In genomic region chr8:111034276-111034675, GRCm38 (mm10) we compare ENCODE assay signal across 7 mouse cellular contexts. TPM values are rescaled to one million over a fixed set of nuclear protein-coding genes. Genes with fewer than 3 reads are reported as not detected.
DNase-seq lines count a peak whose midpoint lies in the region; ATAC-seq and TF ChIP-seq lines count a peak whose summit lies in the region.

No protein-coding gene starts in this region.

- no peak overlapping the region for H3K27ac ChIP-seq in thymus, adult 2 months (ENCODE audit: control insufficient read depth, insufficient read depth, low read length)
- peak overlapping the region; percentile 99 for H3K27ac ChIP-seq in hindbrain, embryonic 10.5 days
- peak overlapping the region; percentile 91 for H3K27ac ChIP-seq in liver, embryonic 12.5 days
- H3K27ac ChIP-seq in neural tube, embryonic 14.5 days (ENCODE audit: low read depth, low read length) = peak overlapping the region; percentile 85

- no peak for TF ChIP-seq POLR2A in thymus, adult 2 months (IDR thresholded peaks at IDR 0.05; ENCODE audit: control insufficient read depth, extremely low read depth, insufficient read depth, low read length, poor library complexity)

- peak; percentile 42 for ATAC-seq in liver, embryonic 12.5 days
- ATAC-seq in neural tube, embryonic 14.5 days (ENCODE audit: low read depth) = peak; percentile 16; the same call in 1 of the 2 replicates

- no peaks in the 10 kb centered on the region for H3K9me3 ChIP-seq in hindbrain, embryonic 10.5 days
- no peaks in the 10 kb centered on the region for H3K9me3 ChIP-seq in liver, embryonic 12.5 days (replicated peaks)
- H3K9me3 ChIP-seq in neural tube, embryonic 14.5 days (ENCODE audit: control insufficient read depth, low read length) = no peaks in the 10 kb centered on the region

- H3K4me1 ChIP-seq in thymus, adult 2 months (replicated peaks; ENCODE audit: control insufficient read depth, insufficient read depth, low read length) = peaks cover 10% of the 10 kb centered on the region
- H3K4me1 ChIP-seq in hindbrain, embryonic 10.5 days (replicated peaks) = peaks cover 20% of the 10 kb centered on the region
- H3K4me1 ChIP-seq in liver, embryonic 12.5 days = peaks cover 37% of the 10 kb centered on the region
- peaks cover 14% of the 10 kb centered on the region for H3K4me1 ChIP-seq in neural tube, embryonic 14.5 days (ENCODE audit: control insufficient read depth, insufficient read depth, low read length)

- peak overlapping the region; percentile 95 for H3K9ac ChIP-seq in liver, embryonic 12.5 days
- H3K9ac ChIP-seq in neural tube, embryonic 14.5 days (replicated peaks; ENCODE audit: low read depth, low read length) = peak overlapping the region; percentile 74

- H3K4me3 ChIP-seq in thymus, adult 2 months (ENCODE audit: control insufficient read depth, insufficient read depth, low read length) = peak overlapping the region; percentile 67
- H3K4me3 ChIP-seq in hindbrain, embryonic 10.5 days = peak overlapping the region; percentile 86
- peak overlapping the region; percentile 86 for H3K4me3 ChIP-seq in liver, embryonic 12.5 days
- peak overlapping the region; percentile 73 for H3K4me3 ChIP-seq in neural tube, embryonic 14.5 days (ENCODE audit: low read depth, low read length)

- WGBS in thymus, adult 2 months = 29% methylated on average over 12 of the region's 12 CpGs
- 27% methylated on average over 12 of the region's 12 CpGs for WGBS in hindbrain, embryonic 10.5 days
- 9% methylated on average over 12 of the region's 12 CpGs for WGBS in liver, embryonic 12.5 days (ENCODE audit: insufficient replicate concordance)
- 19% methylated on average over 12 of the region's 12 CpGs for WGBS in neural tube, embryonic 14.5 days

- H3K4me2 ChIP-seq in liver, embryonic 12.5 days = peak overlapping the region; percentile 79
- H3K4me2 ChIP-seq in neural tube, embryonic 14.5 days (ENCODE audit: low read depth, low read length) = peak overlapping the region; percentile 73

- peaks cover 9% of the 10 kb centered on the region for H3K36me3 ChIP-seq in thymus, adult 2 months (ENCODE audit: control insufficient read depth, insufficient read depth, low read length)
- H3K36me3 ChIP-seq in hindbrain, embryonic 10.5 days = peaks cover 40% of the 10 kb centered on the region
- H3K36me3 ChIP-seq in liver, embryonic 12.5 days = peaks cover 39% of the 10 kb centered on the region
- peaks cover 23% of the 10 kb centered on the region for H3K36me3 ChIP-seq in neural tube, embryonic 14.5 days (ENCODE audit: control insufficient read depth, insufficient read depth, low read length)

- H3K27me3 ChIP-seq in thymus, adult 2 months (ENCODE audit: control insufficient read depth, insufficient read depth, low read length) = no peaks in the 10 kb centered on the region
- H3K27me3 ChIP-seq in hindbrain, embryonic 10.5 days (ENCODE audit: insufficient read depth, poor library complexity, severe bottlenecking) = peaks cover 12% of the 10 kb centered on the region
- H3K27me3 ChIP-seq in liver, embryonic 12.5 days (replicated peaks) = peaks cover 7% of the 10 kb centered on the region; the same call in 1 of the 2 replicates
- no peaks in the 10 kb centered on the region for H3K27me3 ChIP-seq in neural tube, embryonic 14.5 days (ENCODE audit: control insufficient read depth, insufficient read depth, low read length)

- peak; percentile 22 for DNase-seq in thymus, adult 2 months
- DNase-seq in thymus, postnatal 36 days = no peak
- peak; percentile 38 to 45 for DNase-seq in cerebellum, postnatal 36 days
- DNase-seq in hindbrain, embryonic 10.5 days (ENCODE audit: low spot score) = no peak
- no peak for DNase-seq in right cerebral cortex, adult 2 months (ENCODE audit: low spot score in 2 of 2)

- no peak for TF ChIP-seq CTCF in thymus, adult 2 months (IDR thresholded peaks at IDR 0.05; ENCODE audit: borderline replicate concordance, control insufficient read depth, extremely low read depth, insufficient read depth, low read length, poor library complexity)

RNA-seq across cellular contexts. Expression of gene Aars, which starts 1.3 kb away (rescaled TPM):
- polyA plus RNA-seq in thymus, adult 2 months (2012; rRNA removed) = 27.4 and 29.5 TPM in 2 replicates
- 76.2 TPM in 2 replicates for polyA plus RNA-seq in hindbrain, embryonic 10.5 days (2016; fragmentation: Nextera tagmentation; extraction: Ambion mirVana)
- polyA plus RNA-seq in liver, embryonic 12.5 days (2016; fragmentation: Nextera tagmentation; extraction: Ambion mirVana) = 82.8 and 84.2 TPM in 2 replicates
- polyA plus RNA-seq in neural tube, embryonic 14.5 days (2014; fragmentation: Nextera tagmentation; extraction: Ambion mirVana) = 76.4 and 93.5 TPM in 2 replicates

RNA-seq across cellular contexts. Expression of gene Ddx19b, which starts 2.7 kb away (rescaled TPM):
- 7.1 and 7.4 TPM in 2 replicates for polyA plus RNA-seq in thymus, adult 2 months (2012; rRNA removed)
- polyA plus RNA-seq in hindbrain, embryonic 10.5 days (2016; fragmentation: Nextera tagmentation; extraction: Ambion mirVana) = 8.0 and 10.7 TPM in 2 replicates
- polyA plus RNA-seq in liver, embryonic 12.5 days (2016; fragmentation: Nextera tagmentation; extraction: Ambion mirVana) = 4.5 and 4.9 TPM in 2 replicates
- 6.3 and 7.6 TPM in 2 replicates for polyA plus RNA-seq in neural tube, embryonic 14.5 days (2014; fragmentation: Nextera tagmentation; extraction: Ambion mirVana)

RNA-seq across cellular contexts. Expression of gene Exosc6, which starts 21.9 kb away (rescaled TPM):
- polyA plus RNA-seq in thymus, adult 2 months (2012; rRNA removed) = 38.7 and 68.8 TPM in 2 replicates
- 17.0 and 17.4 TPM in 2 replicates for polyA plus RNA-seq in hindbrain, embryonic 10.5 days (2016; fragmentation: Nextera tagmentation; extraction: Ambion mirVana)
- 23.2 and 25.6 TPM in 2 replicates for polyA plus RNA-seq in liver, embryonic 12.5 days (2016; fragmentation: Nextera tagmentation; extraction: Ambion mirVana)
- polyA plus RNA-seq in neural tube, embryonic 14.5 days (2014; fragmentation: Nextera tagmentation; extraction: Ambion mirVana) = not detected in 2 replicates

RNA-seq across cellular contexts. Expression of gene Ddx19a, which starts 36.7 kb away (rescaled TPM):
- polyA plus RNA-seq in thymus, adult 2 months (2012; rRNA removed) = 48.4 and 51.2 TPM in 2 replicates
- 22.2 and 25.2 TPM in 2 replicates for polyA plus RNA-seq in hindbrain, embryonic 10.5 days (2016; fragmentation: Nextera tagmentation; extraction: Ambion mirVana)
- polyA plus RNA-seq in liver, embryonic 12.5 days (2016; fragmentation: Nextera tagmentation; extraction: Ambion mirVana) = 15.3 TPM in 2 replicates
- polyA plus RNA-seq in neural tube, embryonic 14.5 days (2014; fragmentation: Nextera tagmentation; extraction: Ambion mirVana) = 14.0 and 14.8 TPM in 2 replicates

RNA-seq across cellular contexts. Expression of gene Clec18a, which starts 58.0 kb away (rescaled TPM):
- polyA plus RNA-seq in thymus, adult 2 months (2012; rRNA removed) = 0.04 and 0.11 TPM in 2 replicates
- 1.3 and 1.5 TPM in 2 replicates for polyA plus RNA-seq in hindbrain, embryonic 10.5 days (2016; fragmentation: Nextera tagmentation; extraction: Ambion mirVana)
- not detected in 2 replicates for polyA plus RNA-seq in liver, embryonic 12.5 days (2016; fragmentation: Nextera tagmentation; extraction: Ambion mirVana)
- 0.70 and 1.5 TPM in 2 replicates for polyA plus RNA-seq in neural tube, embryonic 14.5 days (2014; fragmentation: Nextera tagmentation; extraction: Ambion mirVana)

Comparison
In these comparisons a context has a peak if more than half of its experiments do, and no peak if none do; other contexts are left out.
1. DNase-seq: peak in thymus, adult 2 months (single experiment) and cerebellum, postnatal 36 days (2 of 2); none in thymus, postnatal 36 days (0 of 2), hindbrain, embryonic 10.5 days (single experiment) and right cerebral cortex, adult 2 months (0 of 2).
2. RNA of gene Exosc6, which starts 21.9 kb away (polyA plus RNA-seq): 38.7 to 68.8 TPM in thymus, adult 2 months, 23.2 to 25.6 TPM in liver, embryonic 12.5 days and 17.0 to 17.4 TPM in hindbrain, embryonic 10.5 days; not detected in neural tube, embryonic 14.5 days; every median in the first group is over 10 times any median in the second.
3. Peak in every context shown above with its lines, with median percentiles within 50 percentile points of each other: H3K4me3 ChIP-seq.